Mouse (Mus musculus) E14TG2a.4 (cell line): Measurements from ENCODE around the gene Wnt16.

ENCODE experiments used
- CTCF ChIP-seq: conservative IDR thresholded peaks from 2 replicates; pipeline ENCODE4 v1.5.1; 2014; ENCODE audit warnings: low read length
- NANOG ChIP-seq: IDR thresholded peaks from 2 replicates; pipeline ENCODE4 v1.6.1; 2014; ENCODE audit warnings: borderline replicate concordance, low read length, mixed read lengths

- no peak for TF ChIP-seq CTCF
- TF ChIP-seq NANOG, result no peak
Measured at GRCm38 (mm10) chr6:22269840-22270521, 18.0 kb upstream of the Wnt16 start.
